Mouse (Mus musculus) kidney, postnatal 0 days (tissue): Measurements from ENCODE around the gene Agpat3. TPM values are rescaled to one million over a fixed set of nuclear protein-coding genes. Genes with fewer than 3 reads are reported as not detected.

Experiments
- ATAC-seq: fragments of 200-750 bp; cut with Nextera tagmentation; replicated peaks from 2 replicates; pipeline ENCODE4 v1.8.0; 2017; ENCODE audit warnings: low read depth, moderate number of reproducible peaks, moderate TSS enrichment, moderate library complexity; ENCODE audit not compliant: low FRiP score
- DNase-seq: peaks from one replicate; pipeline ENCODE4 v3.0.0-alpha.2; 2016; ENCODE audit warnings: low spot score
- H3K27ac ChIP-seq: fragments of 300-500 bp; sonication (generic); 2 replicates; pipeline ENCODE4 v1.5.1; 2014; ENCODE audit warnings: mild to moderate bottlenecking
- H3K27me3 ChIP-seq: fragments of 300-500 bp; sonication (generic); 2 replicates; pipeline ENCODE4 v1.6.1; 2014; ENCODE audit warnings: low read length, mixed read lengths; ENCODE audit not compliant: insufficient read depth
- H3K36me3 ChIP-seq: fragments of 300-500 bp; sonication (generic); 2 replicates; pipeline ENCODE4 v1.6.1; 2014; ENCODE audit warnings: low read length, mixed read lengths; ENCODE audit not compliant: insufficient read depth
- H3K4me1 ChIP-seq: fragments of 300-500 bp; sonication (generic); replicated peaks from 2 replicates; pipeline ENCODE4 v1.6.1; 2014; ENCODE audit warnings: antibody characterized with exemption, low read length, mixed read lengths; ENCODE audit not compliant: insufficient read depth
- H3K4me2 ChIP-seq: fragments of 300-500 bp; sonication (generic); 2 replicates; pipeline ENCODE4 v1.6.1; 2014; ENCODE audit warnings: mild to moderate bottlenecking, low read length, moderate library complexity, mixed read lengths
- H3K4me3 ChIP-seq: fragments of 300-500 bp; sonication (generic); replicated peaks from 2 replicates; pipeline ENCODE4 v1.5.1; 2014; ENCODE audit warnings: low read depth, low read length
- H3K9ac ChIP-seq: fragments of 300-500 bp; sonication (generic); 2 replicates; pipeline ENCODE4 v1.6.1; 2014; ENCODE audit warnings: low read depth, low read length
- H3K9me3 ChIP-seq: fragments of 300-500 bp; sonication (generic); replicated peaks from 2 replicates; pipeline ENCODE4 v1.6.1; 2016; ENCODE audit warnings: low read length, inconsistent platforms, mixed read lengths
- CTCF ChIP-seq: IDR thresholded peaks from 2 replicates; pipeline ENCODE4 v1.5.1; 2016; ENCODE audit warnings: antibody characterized with exemption, low read depth, mild to moderate bottlenecking, moderate library complexity
- WGBS: fragments of 180-500 bp; shearing (Covaris S2); extraction: QIAGEN DNeasy Blood & Tissue Kit; methylation state at CpG from one replicate; pipeline ENCODE4 v1.1.7; 2014; 5-methylcytosine and 5-hydroxymethylcytosine counted together
- polyA plus RNA-seq: library from polyadenylated mRNA; unstranded; fragments of >200 nt; fragmentation: Nextera tagmentation; extraction: Ambion mirVana; gene quantifications from 2 replicates; pipeline ENCODE4 v1.2.1, GENCODE M21; 2015

Agpat3 gene
- polyA plus RNA-seq, 1 experiment from 2014 or later = 144 TPM

DNA sequence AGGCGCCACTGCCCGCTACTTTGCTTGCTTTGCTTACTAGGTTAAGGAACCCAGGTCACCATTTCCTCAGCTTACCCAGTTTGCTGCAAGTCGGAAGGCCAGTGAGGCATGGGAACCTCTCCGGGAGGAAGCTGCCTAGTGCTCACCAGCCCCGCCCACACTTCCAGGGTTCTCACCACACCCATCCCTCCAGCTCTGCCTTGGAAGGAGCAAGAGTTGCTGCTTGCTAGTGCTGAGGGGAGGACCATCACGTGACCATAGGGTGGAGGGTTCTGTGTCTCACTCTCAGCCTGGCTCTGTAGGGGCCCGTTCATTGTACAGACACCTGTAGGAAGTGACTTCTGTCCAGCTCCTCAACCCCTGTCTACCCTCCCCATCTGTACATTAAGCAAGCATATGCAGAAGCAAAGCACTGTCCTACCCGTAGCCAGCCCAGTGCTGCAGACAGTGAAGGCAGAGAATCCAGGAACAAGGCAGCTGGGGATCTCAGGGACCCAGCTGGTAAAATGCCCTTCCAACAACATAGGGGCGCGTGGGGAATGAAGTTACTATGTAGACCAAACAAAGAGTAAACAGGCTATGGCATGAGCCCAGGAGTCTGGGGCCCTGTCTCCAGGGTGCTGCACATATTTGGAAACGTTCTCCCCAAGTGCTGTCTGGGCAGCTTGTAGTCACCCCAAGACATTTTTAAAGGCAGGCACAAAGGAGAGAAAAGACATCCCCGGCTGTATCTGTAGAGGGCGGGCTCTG lies 40.2 kb downstream of the Agpat3 start:
- Histone ChIP-seq H3K4me3 (no peak overlapping the region), H3K4me2 (no peak overlapping the region), H3K9ac (no peak overlapping the region), H3K27me3 (no peaks in the 10 kb centered on the region), H3K36me3 (no peaks in the 10 kb centered on the region), H3K27ac (no peak overlapping the region), H3K9me3 (no peaks in the 10 kb centered on the region), H3K4me1 (peaks cover 9% of the 10 kb centered on the region; the same call in 1 of the 2 replicates)
- DNase-seq (no peak), ATAC-seq (no peak)
- WGBS = 68% methylated on average over 13 of the region's 13 CpGs
- no peak for TF ChIP-seq CTCF

DNA sequence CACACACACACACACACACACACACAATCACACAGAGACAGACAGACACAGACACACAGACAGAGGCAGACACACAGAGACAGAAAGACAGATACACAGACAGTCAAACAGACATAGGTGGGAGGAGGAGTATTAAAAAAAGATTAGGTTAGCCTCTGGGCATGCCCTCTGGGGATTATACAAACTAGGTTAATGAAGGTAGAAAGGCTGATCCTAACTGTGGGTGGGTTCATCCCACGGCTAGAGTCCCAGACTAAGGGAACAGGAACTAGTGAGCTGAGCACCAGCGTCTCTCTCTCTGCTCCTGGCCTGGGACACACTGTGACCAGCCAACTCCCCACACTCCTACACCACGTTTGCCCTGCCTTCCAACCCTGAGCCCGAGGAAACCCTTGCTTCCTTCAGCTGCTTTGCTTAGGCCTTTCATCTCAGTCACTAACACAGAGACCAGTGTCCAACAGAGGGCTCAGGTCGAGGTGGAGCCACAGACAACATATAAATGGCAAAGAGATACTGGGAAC lies 41.5 kb downstream of the Agpat3 start:
- no peak for DNase-seq
- no peak overlapping the region for H3K4me3 ChIP-seq
- no peaks in the 10 kb centered on the region for H3K27me3 ChIP-seq
- no peak for ATAC-seq
- no peak overlapping the region for H3K9ac ChIP-seq
- no peak overlapping the region for H3K4me2 ChIP-seq
- TF ChIP-seq CTCF = no peak
- H3K36me3 ChIP-seq = no peaks in the 10 kb centered on the region
- peaks cover 6% of the 10 kb centered on the region; the same call in 1 of the 2 replicates for H3K4me1 ChIP-seq
- WGBS = 36% methylated on average over 5 of the region's 5 CpGs
- no peak overlapping the region for H3K27ac ChIP-seq
- no peaks in the 10 kb centered on the region for H3K9me3 ChIP-seq

DNA sequence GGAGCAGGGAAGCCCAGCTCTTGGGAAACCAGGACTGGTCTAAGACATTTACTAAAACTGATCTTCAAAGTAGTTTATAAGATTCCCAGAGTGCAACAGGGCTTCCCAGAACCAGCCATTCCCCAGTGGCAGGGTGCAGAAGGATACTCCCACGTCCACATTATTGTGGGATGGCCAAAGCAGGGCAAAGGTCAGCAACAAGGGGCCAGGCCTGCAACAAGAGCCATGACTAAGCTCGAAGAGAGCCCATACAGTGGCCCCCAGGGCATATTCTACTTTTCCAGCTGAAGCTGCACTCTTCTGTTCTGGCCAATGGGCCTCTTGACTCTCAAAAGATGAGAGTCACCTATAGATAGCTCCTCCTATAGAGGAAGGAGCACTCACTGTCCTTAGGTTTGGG lies 43.7 kb downstream of the Agpat3 start:
- Histone ChIP-seq H3K27me3 (no peaks in the 10 kb centered on the region), H3K36me3 (no peaks in the 10 kb centered on the region), H3K27ac (no peak overlapping the region), H3K9ac (no peak overlapping the region), H3K9me3 (no peaks in the 10 kb centered on the region), H3K4me2 (no peak overlapping the region), H3K4me3 (no peak overlapping the region), H3K4me1 (peaks cover 3% of the 10 kb centered on the region; the same call in 1 of the 2 replicates)
- DNase-seq (no peak), ATAC-seq (no peak; the same call in 1 of the 2 replicates)
- TF ChIP-seq CTCF = no peak
- WGBS = 21% methylated on average over 2 of the region's 2 CpGs

DNA sequence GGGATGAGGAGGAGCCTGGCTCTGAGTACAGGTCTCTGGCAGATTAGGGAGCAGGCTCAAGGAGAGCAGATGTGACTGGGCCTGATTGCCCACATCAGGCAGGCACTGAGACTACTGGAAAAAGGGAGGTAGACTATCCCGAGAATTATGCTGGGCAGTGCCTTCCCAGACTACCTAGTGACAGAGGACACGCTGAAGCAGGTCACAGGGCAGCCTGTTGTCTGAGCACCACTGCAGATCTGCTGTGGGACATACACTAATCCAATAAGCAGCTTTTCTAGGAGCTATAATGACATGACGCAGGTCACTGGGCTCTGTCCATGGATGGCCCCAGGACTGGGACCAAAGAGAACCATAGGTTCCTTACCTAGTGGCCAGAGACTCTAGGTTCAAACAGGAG lies 44.9 kb downstream of the Agpat3 start:
- Histone ChIP-seq H3K4me1 (peaks cover 3% of the 10 kb centered on the region; the same call in 1 of the 2 replicates), H3K4me3 (no peak overlapping the region), H3K9ac (no peak overlapping the region), H3K27me3 (no peaks in the 10 kb centered on the region), H3K27ac (no peak overlapping the region), H3K4me2 (no peak overlapping the region), H3K36me3 (no peaks in the 10 kb centered on the region), H3K9me3 (no peaks in the 10 kb centered on the region)
- no peak for ATAC-seq
- no peak for TF ChIP-seq CTCF
- 96% methylated on average over 3 of the region's 3 CpGs for WGBS
- DNase-seq = no peak

DNA sequence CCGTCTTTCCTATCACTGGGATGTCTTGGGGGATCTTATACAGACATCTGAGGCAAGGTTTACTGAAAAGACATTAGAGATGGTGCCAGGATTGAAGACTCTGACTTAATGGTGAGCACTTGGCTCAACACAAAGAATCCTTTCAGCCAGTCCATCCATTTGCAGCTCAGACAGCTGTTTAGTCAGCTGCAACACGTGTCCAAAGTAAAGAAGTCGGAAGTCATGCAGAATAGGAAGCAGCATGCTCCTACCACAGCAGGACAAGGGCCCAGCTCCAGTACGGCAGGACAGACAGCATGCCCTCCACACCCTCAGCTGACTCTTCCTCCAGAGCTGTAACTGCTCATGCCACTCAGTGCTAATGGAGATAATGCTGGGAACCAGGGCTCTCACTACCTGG lies 46.3 kb downstream of the Agpat3 start:
- Histone ChIP-seq H3K4me3 (no peak overlapping the region), H3K27me3 (no peaks in the 10 kb centered on the region), H3K9ac (no peak overlapping the region), H3K27ac (no peak overlapping the region), H3K9me3 (no peaks in the 10 kb centered on the region), H3K36me3 (no peaks in the 10 kb centered on the region), H3K4me2 (no peak overlapping the region), H3K4me1 (0 out of 2 replicates have a peak, but pooled peaks cover 3% of the 10 kb centered on the region)
- TF ChIP-seq CTCF = no peak
- DNase-seq (no peak), ATAC-seq (no peak)
- WGBS = 79% methylated on average over 4 of the region's 4 CpGs

DNA sequence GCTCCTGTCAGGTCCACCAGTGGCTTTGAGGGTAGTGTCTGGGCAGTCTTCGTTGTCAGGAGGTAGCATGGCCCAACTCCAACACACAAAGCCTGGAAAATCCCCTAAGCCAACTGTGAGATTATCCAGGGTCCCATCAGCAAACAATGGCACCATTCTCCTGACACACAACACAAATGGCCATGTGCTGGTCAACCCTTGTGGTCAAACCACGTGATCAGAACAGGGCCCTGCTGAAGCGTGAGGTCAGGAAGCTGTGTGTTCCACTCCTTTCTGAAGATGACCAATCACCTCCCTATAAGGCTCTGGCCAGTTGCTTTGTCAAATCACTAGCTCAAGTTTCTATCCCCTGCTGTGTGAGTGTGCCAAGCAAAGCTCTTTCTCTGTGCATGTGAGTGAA lies 47.3 kb downstream of the Agpat3 start:
- H3K4me2 ChIP-seq = no peak overlapping the region
- WGBS = 65% methylated on average over 3 of the region's 3 CpGs
- no peak overlapping the region for H3K27ac ChIP-seq
- H3K36me3 ChIP-seq = no peaks in the 10 kb centered on the region
- DNase-seq (no peak), ATAC-seq (no peak)
- 0 out of 2 replicates have a peak, but pooled peaks cover 3% of the 10 kb centered on the region for H3K4me1 ChIP-seq
- TF ChIP-seq CTCF = no peak
- no peak overlapping the region for H3K9ac ChIP-seq
- no peak overlapping the region for H3K4me3 ChIP-seq
- H3K27me3 ChIP-seq = no peaks in the 10 kb centered on the region
- H3K9me3 ChIP-seq = no peaks in the 10 kb centered on the region
